Mouse (Mus musculus) right cerebral cortex, postnatal 10 days (tissue): ENCODE results near the gene Cldn8.

ENCODE experiments used
- DNase-seq, 2 experiments: peaks; one replicate each; pipeline ENCODE4 v3.0.0; 2021; ENCODE audit warnings: low spot score in 2 of 2

Cldn8 gene

GRCm38 (mm10) chr16:88563045-88563913, at the start of gene Cldn8:
Gene Cldn8 (minus strand): TSS chr16:88563183.
- DNase-seq, result no peak

DNA sequence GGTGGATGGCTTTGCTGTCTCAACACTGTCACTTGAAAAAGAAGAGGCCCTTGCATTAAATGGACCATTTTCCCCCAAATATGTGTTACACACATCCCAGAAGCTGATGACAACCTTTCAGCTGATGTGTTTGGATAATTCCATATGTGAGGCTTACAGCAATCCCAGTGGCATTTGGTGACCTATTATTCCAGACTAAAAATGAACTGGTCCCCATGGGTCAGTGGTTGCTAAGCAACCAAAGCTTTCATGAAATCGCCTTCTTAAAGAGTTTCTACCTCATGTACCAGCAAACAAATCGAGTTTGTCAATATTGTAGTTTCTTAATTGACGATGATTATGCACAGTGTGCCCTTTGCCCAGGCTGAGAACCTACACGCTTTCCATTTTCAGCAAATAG, 49.7 kb upstream of the Cldn8 start:
- DNase-seq, result no peak

DNA sequence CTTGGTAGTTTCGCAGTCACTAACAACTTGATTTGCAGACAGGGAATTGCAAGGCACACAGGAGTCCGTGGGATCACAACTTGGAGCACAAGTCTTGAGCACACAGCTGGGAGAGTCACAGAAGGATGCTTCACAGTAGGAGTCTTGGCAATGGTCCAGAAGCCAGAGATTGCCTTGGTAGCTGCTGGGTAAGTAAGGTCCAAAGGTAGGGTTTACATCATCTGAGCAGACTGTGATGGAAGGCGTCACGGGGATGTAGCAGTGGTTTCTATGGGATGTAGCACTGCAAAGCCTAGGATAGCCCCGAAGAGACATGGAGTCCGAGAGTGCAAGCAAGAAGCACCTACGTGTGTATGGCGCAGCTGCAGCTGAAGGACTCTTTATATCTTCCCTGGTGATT, 48.9 kb upstream of the Cldn8 start, which contains the start of gene Krtap24-1:
Gene Krtap24-1 (minus strand): TSS at position 358 of the 400 bp plus-strand sequence.
- no peak for DNase-seq

DNA sequence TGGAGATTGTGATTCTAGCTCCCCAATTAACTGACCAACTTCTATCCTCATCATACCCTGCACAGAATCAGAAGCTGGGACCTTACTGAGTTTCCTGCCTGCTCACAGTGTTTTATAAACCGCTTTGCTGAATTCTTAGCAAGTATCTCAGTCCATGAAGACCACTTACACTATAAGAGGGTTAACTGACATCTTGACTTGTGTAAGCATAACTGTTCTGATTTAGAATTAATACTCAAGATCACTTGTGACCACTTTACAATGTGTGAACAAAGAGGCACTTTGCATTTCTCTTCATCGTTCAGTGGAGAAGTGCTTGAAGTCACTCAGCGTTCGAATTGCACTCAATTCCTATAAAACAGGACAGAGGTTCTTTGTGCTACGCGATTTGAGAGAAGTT, 41.6 kb upstream of the Cldn8 start:
- no peak for DNase-seq

DNA sequence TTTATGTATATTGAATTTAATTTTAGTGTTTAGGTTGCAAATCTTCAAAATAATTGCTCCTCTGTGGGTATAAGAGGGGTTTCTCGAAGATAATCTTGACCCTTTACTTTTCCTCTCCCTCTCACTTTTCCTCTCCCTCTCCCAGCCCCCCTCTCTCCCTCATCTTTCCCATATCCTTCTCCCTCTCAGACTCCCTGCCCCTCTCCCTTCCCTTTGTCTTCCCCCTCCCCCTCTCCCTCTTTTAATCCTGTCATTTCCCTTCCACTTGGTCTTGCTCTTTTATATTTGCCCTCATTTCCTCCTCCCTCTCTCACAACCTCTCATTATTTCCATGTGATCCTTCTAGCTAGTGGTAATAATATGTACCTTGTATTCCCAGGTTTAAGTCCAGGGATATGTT, 39.5 kb upstream of the Cldn8 start:
- no peak for DNase-seq

DNA sequence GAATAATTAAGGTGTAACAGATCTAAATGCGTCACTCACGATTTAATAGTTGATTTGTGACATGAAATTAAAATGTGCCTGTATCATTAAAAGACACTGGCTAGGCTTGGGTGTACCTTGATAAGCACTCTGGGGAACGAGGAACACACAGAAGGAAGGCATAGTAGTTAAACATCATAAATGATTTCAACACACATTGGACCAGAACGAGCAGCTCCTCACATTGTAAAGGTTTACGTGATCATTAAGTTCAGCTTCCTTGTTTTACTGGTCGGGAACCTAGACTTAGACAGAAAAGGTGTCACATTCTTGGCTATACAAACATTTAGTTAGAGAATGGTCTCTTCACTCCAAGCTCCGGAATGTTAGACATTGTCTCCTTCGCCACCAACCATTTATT, 37.3 kb upstream of the Cldn8 start:
- DNase-seq, result no peak

- DNase-seq, result no peak
These were observed 36.7 kb upstream of the Cldn8 start for GRCm38 (mm10) chr16:88599504-88600237.

DNA sequence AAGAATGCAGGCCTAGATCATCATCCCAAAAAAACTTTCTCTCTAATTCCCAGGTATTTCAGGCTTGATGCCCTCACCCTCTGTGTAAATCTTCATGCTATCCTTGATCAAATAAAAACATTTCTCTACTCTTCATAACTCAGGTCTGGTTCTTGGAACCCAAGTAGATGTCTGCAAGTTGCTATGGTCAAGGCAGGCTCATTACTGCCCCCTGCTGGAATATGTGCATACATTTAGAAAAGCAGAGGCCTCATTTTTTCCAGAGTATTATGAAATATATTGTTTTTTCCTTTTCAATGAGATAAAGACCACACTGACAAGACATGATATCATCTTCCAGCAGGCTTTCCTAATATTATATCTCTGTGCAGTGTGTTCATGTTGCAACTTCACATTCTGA, 29.8 kb upstream of the Cldn8 start:
- no peak for DNase-seq

- no peak for DNase-seq
These were observed 20.4 kb upstream of the Cldn8 start for GRCm38 (mm10) chr16:88583338-88583737.

- DNase-seq, result no peak
These were observed 13.1 kb upstream of the Cldn8 start for GRCm38 (mm10) chr16:88575885-88576679.

DNA sequence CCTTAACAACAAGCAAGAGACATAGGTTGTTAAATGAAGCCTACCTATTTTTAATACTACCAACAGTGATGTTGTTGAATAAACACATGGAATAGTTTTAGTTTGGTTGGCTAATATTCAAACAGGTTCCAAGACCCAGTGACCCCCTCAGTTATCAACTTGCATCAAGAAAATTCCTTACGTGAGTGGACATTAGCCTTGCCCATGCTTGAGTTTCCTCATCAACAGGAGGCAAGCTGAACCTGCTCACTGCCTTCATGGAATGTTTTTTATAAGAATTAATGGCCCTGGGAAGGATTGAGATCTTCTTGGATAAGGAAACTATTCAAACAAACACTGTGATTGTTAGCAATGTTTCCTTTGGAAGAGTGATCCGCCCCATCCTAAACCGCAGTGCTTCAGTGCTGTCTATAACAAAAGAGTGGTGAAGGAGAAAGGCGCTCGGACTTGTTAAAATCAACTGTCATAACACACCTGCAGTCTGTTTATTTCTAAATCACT, 10.0 kb upstream of the Cldn8 start:
- DNase-seq, result no peak

- no peak for DNase-seq
These were observed 7.2 kb upstream of the Cldn8 start for GRCm38 (mm10) chr16:88570136-88570535.

DNA sequence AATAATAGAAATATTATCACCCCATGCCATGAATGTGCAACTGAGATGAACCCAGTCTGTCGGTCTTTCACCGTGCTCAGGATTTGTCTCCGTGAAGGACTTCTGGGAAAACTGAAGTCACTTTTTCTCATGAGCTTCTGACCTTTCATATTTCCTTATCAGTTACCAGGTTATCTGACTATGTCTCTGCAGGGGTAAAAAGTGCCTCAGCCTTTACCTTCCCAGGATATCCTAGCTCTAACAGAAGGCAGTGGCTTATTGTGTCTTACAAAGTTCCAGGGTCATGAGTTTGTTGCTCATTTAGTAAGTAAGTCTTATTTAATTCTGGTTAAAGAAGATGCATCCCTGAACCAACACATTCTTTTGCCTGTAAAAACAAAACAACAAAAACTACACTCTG, 6.7 kb upstream of the Cldn8 start:
- no peak for DNase-seq

DNA sequence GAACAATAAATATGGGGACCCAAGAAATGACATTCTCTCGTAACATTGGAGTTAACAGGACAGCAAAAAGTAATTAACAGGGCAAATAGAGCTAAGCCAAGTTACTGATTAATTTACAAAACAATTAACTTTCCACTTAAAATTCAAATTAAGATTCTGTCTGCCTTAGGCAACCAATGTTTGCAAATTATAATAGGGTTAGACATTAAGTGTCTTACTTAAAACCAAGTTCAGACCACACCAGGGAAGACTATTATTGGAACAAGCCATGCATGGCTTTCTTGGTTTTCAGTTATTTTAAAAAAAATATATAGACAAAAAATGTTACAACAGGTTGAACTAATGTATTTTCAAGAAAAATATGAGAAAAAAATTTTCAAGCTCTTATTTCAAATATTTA, 6.1 kb upstream of the Cldn8 start:
- DNase-seq, result no peak

DNA sequence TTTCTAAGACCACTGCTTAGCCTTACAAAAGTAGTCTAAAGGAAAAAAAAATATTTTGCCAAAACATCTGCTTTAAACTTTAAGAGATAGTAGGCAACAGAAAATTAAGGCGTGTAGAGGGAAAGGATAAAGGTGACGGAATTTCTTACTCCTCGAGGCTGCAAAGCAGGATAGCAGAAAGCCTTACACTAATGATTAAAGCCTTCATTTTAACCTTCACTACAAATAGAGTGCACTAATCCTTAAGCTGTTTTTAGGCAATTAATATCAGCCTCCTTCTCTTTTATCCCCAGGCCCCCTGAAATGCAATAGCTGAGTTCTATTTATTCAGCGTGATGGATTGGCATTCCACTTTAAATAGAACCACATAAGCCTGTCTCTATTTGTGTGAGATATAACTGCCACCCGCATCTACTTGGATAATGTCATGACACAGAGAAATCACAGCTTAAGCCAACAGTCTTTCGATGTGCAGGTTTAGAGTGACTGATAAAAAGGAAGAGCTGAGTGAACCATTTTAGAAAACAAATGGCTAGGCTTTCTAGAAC, 1.3 kb downstream of the Cldn8 start:
- no peak for DNase-seq

DNA sequence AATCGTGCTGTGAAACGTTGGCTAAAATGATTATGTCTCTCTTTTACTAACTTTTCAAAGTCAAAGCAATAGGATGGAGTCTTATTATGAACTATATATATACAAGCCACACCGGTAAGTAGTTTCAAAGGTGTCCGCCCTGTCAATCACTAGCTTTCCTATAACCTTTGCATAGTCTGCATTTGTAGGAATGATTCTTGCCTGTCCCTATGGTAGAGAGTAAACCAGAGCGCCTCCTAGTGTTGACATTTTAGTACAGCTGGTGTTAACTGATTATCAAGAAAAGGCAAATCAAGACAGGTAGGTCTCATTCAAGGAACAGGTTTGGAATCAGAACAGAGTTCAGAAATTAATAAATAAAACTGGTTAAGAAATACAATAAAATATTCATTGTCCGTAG, 20.5 kb downstream of the Cldn8 start:
- no peak for DNase-seq

DNA sequence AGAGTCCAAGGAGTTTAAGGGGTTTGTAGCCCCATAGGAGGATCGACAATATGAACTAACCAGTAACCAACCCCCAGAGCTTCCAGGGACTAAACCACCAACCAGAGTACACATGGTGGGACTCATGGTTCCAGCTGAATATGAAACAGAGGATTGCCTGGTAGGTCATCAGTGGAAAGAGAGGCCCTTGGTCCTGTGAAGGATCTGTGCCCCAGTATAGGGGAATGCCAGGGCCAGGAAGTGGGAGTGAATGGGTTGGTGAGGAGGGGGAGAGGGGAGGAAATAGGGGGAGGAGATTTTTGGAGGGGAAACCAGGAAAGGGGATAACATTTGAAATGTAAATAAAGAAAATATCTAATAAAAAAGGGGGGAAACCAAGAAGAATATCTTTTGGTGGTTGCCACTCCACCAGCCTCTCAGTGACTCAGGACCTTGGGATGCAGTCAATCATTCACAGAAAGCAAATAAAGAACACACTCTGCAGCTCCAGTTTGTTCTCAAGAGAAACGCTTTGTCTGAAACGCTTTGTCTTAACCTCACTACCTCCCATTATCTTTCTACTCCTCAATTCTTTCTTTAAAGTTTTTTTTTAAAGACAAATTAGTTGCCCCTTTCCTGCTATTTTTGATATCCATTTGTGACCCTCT, 23.0 kb downstream of the Cldn8 start:
- DNase-seq, result no peak

GRCm38 (mm10) chr16:88511348-88511747, 51.6 kb downstream of the Cldn8 start:
- DNase-seq, result no peak
